Mouse (Mus musculus) adrenal gland, postnatal 36 days (tissue): ENCODE measurements around the gene Gm26965. TPM values are rescaled to one million over a fixed set of nuclear protein-coding genes. Genes with fewer than 3 reads are reported as not detected.

ENCODE experiments used
- total RNA-seq, 2 experiments: library from RNA; stranded (reverse); gene quantifications; 2 replicates each; pipeline ENCODE4 v1.2.3; 2021

Gm26965 gene
- total RNA-seq, 2 experiments from 2014 or later, result not detected

Other genes with a start within 250 kb of the Gm26965 start
- gene Zfp458, start 247.7 kb downstream of the Gm26965 start, total RNA-seq, result 1 to 10 TPM; 2.9 to 3.9 TPM
- gene Zfp457, start 219.7 kb downstream of the Gm26965 start, total RNA-seq, result 1 to 10 TPM; 2.4 to 3.7 TPM
- 1 to 10 TPM; 4.1 to 4.6 TPM for gene Zfp595, start 193.6 kb downstream of the Gm26965 start, total RNA-seq
- 1 to 10 TPM; 1.3 to 2.5 TPM for gene Gm28044, start 165.6 kb downstream of the Gm26965 start, total RNA-seq
- 1 to 10 TPM; 2.2 to 2.8 TPM for gene Zfp953, start 165.5 kb downstream of the Gm26965 start, total RNA-seq
- 1 to 10 TPM; 2.4 to 3.0 TPM for gene Gm28041, start 150.4 kb downstream of the Gm26965 start, total RNA-seq
- 1 to 10 TPM; 1.3 to 1.7 TPM for gene Zfp456, start 150.3 kb downstream of the Gm26965 start, total RNA-seq
- 1 to 10 TPM; 4.5 to 4.8 TPM for gene Zfp429, start 126.3 kb downstream of the Gm26965 start, total RNA-seq
- gene Zfp459, start 104.7 kb downstream of the Gm26965 start, total RNA-seq, result 1 to 10 TPM in 1 of 2 experiments, under 1 TPM in 1; 0.79 to 1.7 TPM
- gene Zfp874a, start 74.5 kb downstream of the Gm26965 start, total RNA-seq, result 10 to 100 TPM; 18.1 to 19.9 TPM
- 10 to 100 TPM; 17.1 to 20.0 TPM for gene Zfp874b, start 41.9 kb downstream of the Gm26965 start, total RNA-seq
- gene Zfp58, start 25.6 kb downstream of the Gm26965 start, total RNA-seq, result 10 to 100 TPM in 1 of 2 experiments, 1 to 10 TPM in 1; 7.9 to 10.5 TPM
- 10 to 100 TPM; 22.0 to 23.3 TPM for gene Zfp87, start within 50 bp of the Gm26965 start, total RNA-seq
- 10 to 100 TPM in 1 of 2 experiments, 1 to 10 TPM in 1; 8.3 to 10.2 TPM for gene Zfp748, start 27.7 kb upstream of the Gm26965 start, total RNA-seq
- 1 to 10 TPM; 7.5 to 7.7 TPM for gene Zfp729b, start 83.6 kb upstream of the Gm26965 start, total RNA-seq
- gene Gm49345, start 111.6 kb upstream of the Gm26965 start, total RNA-seq, result 1 to 10 TPM; 1.0 to 1.9 TPM
- 1 to 10 TPM; 5.8 to 7.5 TPM for gene Zfp729a, start 111.6 kb upstream of the Gm26965 start, total RNA-seq
- 10 to 100 TPM in 1 of 2 experiments, 1 to 10 TPM in 1; 9.9 to 10.7 TPM for gene Zfp738, start 160.9 kb upstream of the Gm26965 start, total RNA-seq
- 10 to 100 TPM in 1 of 2 experiments, 1 to 10 TPM in 1; 8.2 to 12.0 TPM for gene Zfp65, start 203.0 kb upstream of the Gm26965 start, total RNA-seq
- 1 to 10 TPM; 3.7 to 4.2 TPM for gene Zfp85, start 229.1 kb upstream of the Gm26965 start, total RNA-seq